Mouse (Mus musculus): ENCODE measurements around the gene Dhx30. TPM values are rescaled to one million over a fixed set of nuclear protein-coding genes. Genes with fewer than 3 reads are reported as not detected.
A peak's percentile ranks its signal among the peaks of the same experiment; 100 is the strongest.
"Not testable (repeated sequence)": the region's sequence is repeated elsewhere in the genome, so short reads cannot be mapped to it uniquely, and the experiment has no call there.

Gene Dhx30
- polyA plus RNA-seq, 1 experiment, result 108 TPM

DNA sequence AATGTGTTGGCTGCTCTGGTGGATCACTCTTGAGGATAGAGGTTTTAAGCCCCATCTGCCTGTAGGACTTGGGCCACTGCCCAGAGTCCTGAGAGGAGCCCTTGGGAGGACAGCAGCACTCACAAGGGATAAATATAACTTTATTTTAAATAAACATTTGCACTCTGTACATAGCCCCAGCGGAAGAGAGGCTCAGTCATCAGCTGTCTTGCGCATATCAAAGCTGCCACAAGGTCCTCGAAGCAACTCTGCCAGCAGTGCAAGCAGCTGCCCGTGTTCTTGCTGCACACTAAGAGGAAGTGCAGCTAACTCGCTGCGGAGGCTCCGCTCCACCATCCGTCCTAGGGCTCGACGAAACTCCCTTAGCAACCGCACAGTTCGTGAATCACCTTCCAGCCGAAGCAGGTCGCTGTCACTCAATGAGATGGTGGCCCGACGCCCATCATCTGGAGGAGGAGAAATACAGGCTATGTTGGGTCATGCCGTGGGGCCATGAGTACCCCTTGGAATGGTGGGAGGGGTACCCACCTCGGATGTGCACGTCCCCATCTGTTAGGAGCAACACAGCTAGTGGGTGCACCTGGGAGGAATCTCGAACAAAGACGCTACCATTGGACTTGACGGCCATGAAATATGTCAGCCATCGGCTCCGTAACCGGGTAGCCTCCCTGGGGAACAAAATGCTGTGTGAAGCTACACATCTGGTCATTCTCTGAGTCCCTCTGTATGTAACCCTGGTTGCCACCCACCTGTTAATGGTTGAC, 33.2 kb downstream of the Dhx30 start:
- no peaks in the 10 kb centered on the region for H3K4me1 ChIP-seq (ENCODE audit: control insufficient read depth, insufficient read depth, low read length)
- no peak overlapping the region for H3K9ac ChIP-seq (ENCODE audit: low read depth, poor library complexity, severe bottlenecking)
- no peaks in the 10 kb centered on the region for H3K9me3 ChIP-seq (replicated peaks; ENCODE audit: control insufficient read depth, insufficient read depth, low read length, poor library complexity, severe bottlenecking)
- no peak for TF ChIP-seq CTCF (IDR thresholded peaks at IDR 0.05; ENCODE audit: low read depth, low read length)
- no peak for TF ChIP-seq POLR2A (IDR thresholded peaks at IDR 0.05; ENCODE audit: insufficient read depth, low read length)
- no peak for TF ChIP-seq EP300 (IDR thresholded peaks at IDR 0.05; ENCODE audit: insufficient read depth, low read depth, low read length)
- H3K4me3 ChIP-seq (ENCODE audit: low read depth, low read length), result no peak overlapping the region
- no peak overlapping the region for H3K27ac ChIP-seq (ENCODE audit: insufficient read depth, low read length)
- no peaks in the 10 kb centered on the region for H3K27me3 ChIP-seq (ENCODE audit: control insufficient read depth, insufficient read depth, low read length, poor library complexity, severe bottlenecking)
- H3K36me3 ChIP-seq (ENCODE audit: control insufficient read depth, insufficient read depth, low read length, poor library complexity, severe bottlenecking), result peaks cover 45% of the 10 kb centered on the region

DNA sequence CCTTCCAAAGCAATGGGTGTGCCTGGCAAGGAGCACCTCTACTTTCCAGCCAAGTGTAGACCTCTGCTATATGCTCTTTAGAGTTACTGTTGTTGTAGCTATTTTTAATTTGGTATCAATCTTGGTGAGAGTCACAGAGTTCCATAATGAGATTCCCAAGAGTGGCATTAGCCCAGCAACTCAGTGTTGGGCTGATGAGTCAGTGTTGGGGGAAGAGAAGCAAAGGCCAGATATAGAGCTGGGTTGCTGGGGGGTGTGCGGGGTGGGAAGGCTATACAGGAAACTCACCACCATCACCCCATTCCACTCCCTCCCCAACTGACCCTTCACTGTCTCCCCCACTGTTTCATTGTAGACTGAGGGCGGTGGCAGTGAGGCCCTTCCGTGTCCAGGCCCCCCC, 36.6 kb downstream of the Dhx30 start:
- Histone ChIP-seq H3K27ac (ENCODE audit: insufficient read depth, low read length) (no peak overlapping the region), H3K27me3 (ENCODE audit: control insufficient read depth, insufficient read depth, low read length, poor library complexity, severe bottlenecking) (no peaks in the 10 kb centered on the region), H3K4me3 (ENCODE audit: low read depth, low read length) (no peak overlapping the region), H3K9me3 (replicated peaks; ENCODE audit: control insufficient read depth, insufficient read depth, low read length, poor library complexity, severe bottlenecking) (no peaks in the 10 kb centered on the region), H3K4me1 (ENCODE audit: control insufficient read depth, insufficient read depth, low read length) (no peaks in the 10 kb centered on the region), H3K9ac (ENCODE audit: low read depth, poor library complexity, severe bottlenecking) (no peak overlapping the region), H3K36me3 (ENCODE audit: control insufficient read depth, insufficient read depth, low read length, poor library complexity, severe bottlenecking) (peaks cover 36% of the 10 kb centered on the region)
- no peak for TF ChIP-seq EP300 (IDR thresholded peaks at IDR 0.05; ENCODE audit: insufficient read depth, low read depth, low read length)
- no peak for TF ChIP-seq POLR2A (IDR thresholded peaks at IDR 0.05; ENCODE audit: insufficient read depth, low read length)
- no peak for TF ChIP-seq CTCF (IDR thresholded peaks at IDR 0.05; ENCODE audit: low read depth, low read length)

DNA sequence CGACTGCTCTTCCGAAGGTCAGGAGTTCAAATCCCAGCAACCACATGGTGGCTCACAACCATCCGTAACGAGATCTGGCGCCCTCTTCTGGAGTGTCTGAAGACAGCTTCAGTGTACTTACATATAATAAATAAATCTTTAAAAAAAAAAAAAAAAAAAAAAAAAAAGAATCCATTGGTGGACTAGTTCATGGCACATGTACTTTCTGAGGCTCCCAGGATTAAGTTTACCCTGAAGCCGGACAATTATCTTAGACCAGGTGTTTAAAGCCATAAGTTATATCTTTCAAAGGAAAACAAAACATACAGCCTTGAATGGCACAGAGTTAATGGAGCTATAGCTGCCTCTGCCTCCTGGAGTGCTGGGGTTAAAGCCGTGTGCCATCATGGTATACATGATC, 41.2 kb downstream of the Dhx30 start:
- H3K9ac ChIP-seq (ENCODE audit: low read depth, poor library complexity, severe bottlenecking); H3K27me3 ChIP-seq (ENCODE audit: control insufficient read depth, insufficient read depth, low read length, poor library complexity, severe bottlenecking); H3K27ac ChIP-seq (ENCODE audit: insufficient read depth, low read length); H3K9me3 ChIP-seq (replicated peaks; ENCODE audit: control insufficient read depth, insufficient read depth, low read length, poor library complexity, severe bottlenecking); H3K4me3 ChIP-seq (ENCODE audit: low read depth, low read length); H3K4me1 ChIP-seq (ENCODE audit: control insufficient read depth, insufficient read depth, low read length): not testable (repeated sequence)
- H3K36me3 ChIP-seq (ENCODE audit: control insufficient read depth, insufficient read depth, low read length, poor library complexity, severe bottlenecking), result peaks cover 20% of the 10 kb centered on the region

- no peak overlapping the region for H3K9ac ChIP-seq (ENCODE audit: low read depth, poor library complexity, severe bottlenecking)
- H3K27me3 ChIP-seq (ENCODE audit: control insufficient read depth, insufficient read depth, low read length, poor library complexity, severe bottlenecking), result no peaks in the 10 kb centered on the region
- no peak for TF ChIP-seq POLR2A (IDR thresholded peaks at IDR 0.05; ENCODE audit: insufficient read depth, low read length)
- peak; percentile 90 for TF ChIP-seq CTCF (IDR thresholded peaks at IDR 0.05; ENCODE audit: low read depth, low read length)
- TF ChIP-seq EP300 (IDR thresholded peaks at IDR 0.05; ENCODE audit: insufficient read depth, low read depth, low read length), result no peak
- H3K9me3 ChIP-seq (replicated peaks; ENCODE audit: control insufficient read depth, insufficient read depth, low read length, poor library complexity, severe bottlenecking), result no peaks in the 10 kb centered on the region
- no peaks in the 10 kb centered on the region for H3K4me1 ChIP-seq (ENCODE audit: control insufficient read depth, insufficient read depth, low read length)
- H3K4me3 ChIP-seq (ENCODE audit: low read depth, low read length), result no peak overlapping the region
- H3K36me3 ChIP-seq (ENCODE audit: control insufficient read depth, insufficient read depth, low read length, poor library complexity, severe bottlenecking), result peaks cover 30% of the 10 kb centered on the region
- H3K27ac ChIP-seq (ENCODE audit: insufficient read depth, low read length), result no peak overlapping the region
These were observed 45.8 kb downstream of the Dhx30 start for GRCm38 (mm10) chr9:110071843-110072242.

DNA sequence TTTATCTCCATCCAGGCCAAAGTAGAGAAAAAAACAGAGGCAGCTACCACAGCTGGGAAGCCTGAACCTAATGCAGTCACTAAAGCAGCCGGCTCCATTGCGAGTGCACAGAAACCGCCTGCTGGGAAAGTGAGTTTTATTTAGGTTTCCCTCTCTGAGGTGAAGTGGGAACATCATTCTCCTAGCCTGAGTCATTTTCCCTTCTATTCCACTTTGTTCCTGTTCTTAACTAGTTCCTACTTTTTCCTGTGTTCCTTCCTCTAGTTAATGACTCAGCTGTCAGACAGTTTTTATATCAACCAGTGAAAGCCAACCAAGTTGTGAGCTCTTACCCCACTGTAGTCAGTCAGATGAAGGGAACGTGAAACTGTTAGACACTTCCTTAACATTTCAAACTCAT, 46.6 kb downstream of the Dhx30 start:
- Histone ChIP-seq H3K9ac (ENCODE audit: low read depth, poor library complexity, severe bottlenecking) (no peak overlapping the region), H3K27ac (ENCODE audit: insufficient read depth, low read length) (no peak overlapping the region), H3K4me3 (ENCODE audit: low read depth, low read length) (no peak overlapping the region), H3K4me1 (ENCODE audit: control insufficient read depth, insufficient read depth, low read length) (no peaks in the 10 kb centered on the region), H3K27me3 (ENCODE audit: control insufficient read depth, insufficient read depth, low read length, poor library complexity, severe bottlenecking) (no peaks in the 10 kb centered on the region), H3K9me3 (replicated peaks; ENCODE audit: control insufficient read depth, insufficient read depth, low read length, poor library complexity, severe bottlenecking) (no peaks in the 10 kb centered on the region), H3K36me3 (ENCODE audit: control insufficient read depth, insufficient read depth, low read length, poor library complexity, severe bottlenecking) (peaks cover 31% of the 10 kb centered on the region)
- TF ChIP-seq POLR2A (IDR thresholded peaks at IDR 0.05; ENCODE audit: insufficient read depth, low read length) (no peak), EP300 (IDR thresholded peaks at IDR 0.05; ENCODE audit: insufficient read depth, low read depth, low read length) (no peak), CTCF (IDR thresholded peaks at IDR 0.05; ENCODE audit: low read depth, low read length) (no peak)

DNA sequence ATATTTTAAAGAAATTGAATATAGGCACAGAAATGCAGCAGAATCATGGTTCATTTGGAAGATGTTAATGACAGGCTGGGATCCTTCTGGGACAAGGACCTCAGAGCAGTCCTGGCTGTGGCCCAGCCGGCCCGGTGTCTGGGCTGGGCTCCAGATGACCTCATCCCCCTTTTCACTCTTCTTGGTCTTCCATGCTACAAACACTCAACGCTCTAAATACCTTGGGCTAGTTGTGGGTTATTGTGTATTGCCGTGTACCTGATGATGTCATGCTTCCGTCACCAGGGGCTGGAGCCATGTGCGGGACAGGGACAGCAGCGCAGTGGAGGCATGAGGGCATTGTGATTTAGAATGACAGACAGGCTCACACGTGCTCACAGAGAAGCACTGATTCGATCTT, 47.3 kb downstream of the Dhx30 start:
- Histone ChIP-seq H3K9ac (ENCODE audit: low read depth, poor library complexity, severe bottlenecking) (no peak overlapping the region), H3K4me3 (ENCODE audit: low read depth, low read length) (no peak overlapping the region), H3K36me3 (ENCODE audit: control insufficient read depth, insufficient read depth, low read length, poor library complexity, severe bottlenecking) (peaks cover 33% of the 10 kb centered on the region), H3K4me1 (ENCODE audit: control insufficient read depth, insufficient read depth, low read length) (no peaks in the 10 kb centered on the region), H3K27me3 (ENCODE audit: control insufficient read depth, insufficient read depth, low read length, poor library complexity, severe bottlenecking) (no peaks in the 10 kb centered on the region), H3K27ac (ENCODE audit: insufficient read depth, low read length) (no peak overlapping the region), H3K9me3 (replicated peaks; ENCODE audit: control insufficient read depth, insufficient read depth, low read length, poor library complexity, severe bottlenecking) (no peaks in the 10 kb centered on the region)
- TF ChIP-seq CTCF (IDR thresholded peaks at IDR 0.05; ENCODE audit: low read depth, low read length) (no peak), EP300 (IDR thresholded peaks at IDR 0.05; ENCODE audit: insufficient read depth, low read depth, low read length) (no peak), POLR2A (IDR thresholded peaks at IDR 0.05; ENCODE audit: insufficient read depth, low read length) (no peak)

All from ES-Bruce4 (cell line).